Mouse (Mus musculus) embryonic fibroblast, embryonic 13.5 days (primary cell): Measurements from ENCODE around the gene Col4a3bp. TPM values are rescaled to one million over a fixed set of nuclear protein-coding genes. Genes with fewer than 3 reads are reported as not detected.
"Not testable (repeated sequence)": the region's sequence is repeated elsewhere in the genome, so short reads cannot be mapped to it uniquely, and the experiment has no call there.

Experiments
- H3K27ac ChIP-seq: 2 replicates; pipeline ENCODE4 v1.5.1; 2012; ENCODE audit warnings: low read length, control low read depth, inconsistent platforms; ENCODE audit not compliant: insufficient read depth
- H3K4me1 ChIP-seq: 2 replicates; pipeline ENCODE4 v1.6.1; 2011; ENCODE audit warnings: low read length; ENCODE audit not compliant: control insufficient read depth, insufficient read depth
- H3K4me3 ChIP-seq: 2 replicates; pipeline ENCODE4 v1.5.1; 2011; ENCODE audit warnings: mild to moderate bottlenecking, control low read depth, low read length; ENCODE audit not compliant: insufficient read depth
- CTCF ChIP-seq: IDR thresholded peaks from 2 replicates; pipeline ENCODE4 v1.5.1; 2011; ENCODE audit warnings: mild to moderate bottlenecking, control low read depth, low read length, moderate library complexity, borderline replicate concordance; ENCODE audit not compliant: insufficient read depth
- POLR2A ChIP-seq: IDR thresholded peaks from 2 replicates; pipeline ENCODE4 v1.6.1; 2011; ENCODE audit warnings: low read depth, mild to moderate bottlenecking, control low read depth, low read length, moderate library complexity
- polyA plus RNA-seq: library from polyadenylated mRNA; stranded (reverse); fragments of >200 nt; gene quantifications from 2 replicates; pipeline ENCODE4 v1.2.4, GENCODE M21; 2011; ENCODE audit warnings: low read depth; ENCODE audit not compliant: missing spikeins, insufficient read length

Col4a3bp gene
- polyA plus RNA-seq, 1 experiment, result 57.0 TPM

DNA sequence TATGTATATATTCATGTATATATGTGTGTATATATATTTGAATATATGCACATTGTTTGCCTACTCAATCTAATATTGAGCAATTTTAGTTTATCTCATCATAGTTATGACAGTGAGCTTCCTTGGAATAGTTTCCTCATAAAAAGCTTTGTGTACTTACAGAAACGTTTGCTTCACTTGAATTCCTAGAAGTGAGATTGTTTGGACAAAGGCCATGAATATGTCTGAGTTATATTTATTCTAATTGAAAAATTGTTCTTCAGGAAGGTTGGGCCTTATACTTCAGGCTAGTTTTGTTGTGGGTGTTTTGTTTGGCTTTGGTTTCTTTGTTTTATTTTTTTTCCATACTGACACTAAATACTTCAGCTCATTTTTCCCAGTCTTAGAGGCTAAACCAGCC lies 78.5 kb downstream of the Col4a3bp start:
- no peaks in the 10 kb centered on the region for H3K4me1 ChIP-seq
- H3K27ac ChIP-seq, result no peak overlapping the region
- H3K4me3 ChIP-seq, result no peak overlapping the region
- TF ChIP-seq POLR2A (no peak), CTCF (no peak)

DNA sequence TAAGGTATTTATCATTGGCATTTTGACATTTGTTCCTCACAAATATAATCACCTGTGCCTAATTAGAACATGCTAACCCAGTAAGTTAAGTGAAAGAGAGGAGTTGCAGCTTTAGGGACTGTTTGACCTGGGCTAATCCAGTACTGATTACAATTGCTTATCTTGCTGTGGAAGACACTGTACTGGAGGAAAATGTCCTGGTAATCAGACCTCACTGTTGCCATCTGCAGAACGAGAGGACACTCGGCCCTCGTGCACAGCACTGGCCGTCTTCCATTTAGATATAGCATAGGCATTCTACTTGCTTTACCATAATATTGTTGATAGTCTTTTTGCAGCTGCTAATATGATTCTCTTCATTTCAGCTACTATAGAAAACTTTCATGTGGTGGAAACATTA lies 88.0 kb downstream of the Col4a3bp start:
- no peak overlapping the region for H3K4me3 ChIP-seq
- no peak overlapping the region for H3K27ac ChIP-seq
- H3K4me1 ChIP-seq, result no peaks in the 10 kb centered on the region
- TF ChIP-seq CTCF (no peak), POLR2A (no peak)

GRCm38 (mm10) chr13:96644168-96644567 lies 101.8 kb downstream of the Col4a3bp start:
- Histone ChIP-seq H3K4me3 (no peak overlapping the region), H3K27ac (no peak overlapping the region), H3K4me1 (no peaks in the 10 kb centered on the region)
- TF ChIP-seq POLR2A, result no peak
- TF ChIP-seq CTCF, result no peak

GRCm38 (mm10) chr13:96645822-96646221 lies 103.4 kb downstream of the Col4a3bp start:
- Histone ChIP-seq H3K4me1 (no peaks in the 10 kb centered on the region), H3K4me3 (no peak overlapping the region), H3K27ac (no peak overlapping the region)
- TF ChIP-seq POLR2A, result no peak
- no peak for TF ChIP-seq CTCF

GRCm38 (mm10) chr13:96653041-96653440 lies 110.6 kb downstream of the Col4a3bp start:
- Histone ChIP-seq H3K4me1 (no peaks in the 10 kb centered on the region), H3K4me3 (no peak overlapping the region)

DNA sequence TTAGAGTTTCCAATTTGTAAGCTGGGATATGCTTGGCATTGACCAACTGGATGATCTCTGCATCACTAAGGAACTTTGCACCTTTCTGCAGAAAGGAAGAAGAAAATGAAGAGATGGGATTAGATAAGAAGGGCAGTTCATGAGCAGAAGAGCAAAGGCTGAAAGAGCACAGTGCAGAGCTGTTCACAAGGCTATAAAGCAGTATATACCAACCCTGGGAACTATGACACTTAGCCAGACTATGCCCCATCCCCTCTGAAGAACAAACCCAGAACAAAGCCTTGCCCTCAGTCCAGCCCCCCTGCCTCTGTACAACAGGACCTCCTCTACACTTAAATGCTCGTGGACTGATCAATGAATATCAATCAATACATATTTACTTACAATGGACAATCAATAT lies 114.3 kb downstream of the Col4a3bp start:
- TF ChIP-seq CTCF (no peak), POLR2A (no peak)
- H3K4me1 ChIP-seq, result no peaks in the 10 kb centered on the region
- H3K4me3 ChIP-seq, result no peak overlapping the region
- no peak overlapping the region for H3K27ac ChIP-seq

More at GRCm38 (mm10) chr13:96653041-96653440, 110.6 kb downstream of the Col4a3bp start:
- H3K27ac ChIP-seq, result no peak overlapping the region
- TF ChIP-seq CTCF (no peak), POLR2A (no peak)

- H3K27ac ChIP-seq, result no peak overlapping the region
- H3K4me1 ChIP-seq, result no peaks in the 10 kb centered on the region
- H3K4me3 ChIP-seq, result no peak overlapping the region
- TF ChIP-seq CTCF (no peak), POLR2A (no peak)
Observed at GRCm38 (mm10) chr13:96658936-96659335, 116.5 kb downstream of the Col4a3bp start.

DNA sequence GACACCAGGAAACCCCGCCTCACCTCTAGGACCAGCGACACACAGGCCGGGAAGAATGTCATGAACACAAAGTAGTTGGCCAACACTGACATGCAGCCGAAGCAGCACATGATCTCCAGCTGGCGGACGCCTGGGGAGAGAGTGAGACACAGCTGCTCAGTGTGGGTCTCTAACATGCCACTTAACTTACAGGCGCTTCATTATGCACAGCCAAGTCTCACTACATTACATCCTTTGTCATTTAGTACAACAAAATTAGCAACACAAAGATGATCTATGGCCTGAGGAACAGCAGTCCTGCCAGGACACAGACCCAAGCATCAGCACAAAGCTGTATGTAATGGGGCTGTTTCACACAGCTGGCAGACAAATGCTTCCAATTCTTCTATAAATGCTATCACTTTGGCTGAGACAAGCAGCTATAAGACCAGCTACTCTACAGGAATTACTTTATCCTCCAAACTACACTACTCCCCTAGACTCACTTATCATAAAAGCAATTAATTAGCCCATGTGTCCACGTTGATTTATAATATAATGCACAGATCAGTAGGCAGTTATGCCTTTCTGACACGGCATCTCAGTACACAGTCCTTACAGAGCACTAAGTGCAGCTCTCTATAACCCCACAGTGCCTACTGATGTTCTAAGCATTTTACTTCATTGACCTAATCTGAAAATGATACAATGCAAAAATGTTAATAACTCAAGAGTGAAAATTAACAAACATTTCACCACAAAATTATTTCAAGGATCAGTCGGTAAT lies 117.9 kb downstream of the Col4a3bp start:
- TF ChIP-seq POLR2A (no peak), CTCF (no peak)
- Histone ChIP-seq H3K4me3 (no peak overlapping the region), H3K27ac (no peak overlapping the region), H3K4me1 (no peaks in the 10 kb centered on the region)

DNA sequence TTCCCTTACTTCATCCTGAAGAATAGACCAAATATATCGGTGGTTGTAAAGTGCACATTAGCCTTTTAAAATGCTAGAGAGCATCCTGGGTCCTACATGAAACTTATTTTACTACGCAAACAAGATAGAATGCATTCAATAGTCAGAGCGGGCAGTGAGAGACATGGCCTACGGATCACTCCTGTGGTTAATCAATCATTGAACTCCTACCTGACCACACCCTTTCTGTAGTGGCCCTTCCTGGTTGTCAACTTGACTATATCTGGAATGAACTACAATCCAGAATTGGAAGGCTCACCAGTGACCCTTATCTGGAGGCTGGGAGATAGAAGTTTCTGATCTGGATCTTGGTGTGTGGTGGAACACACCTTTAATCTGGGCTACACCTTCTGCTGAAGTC lies 120.7 kb downstream of the Col4a3bp start:
- not testable (repeated sequence) for H3K27ac ChIP-seq, H3K4me3 ChIP-seq, H3K4me1 ChIP-seq

GRCm38 (mm10) chr13:96664419-96664974 lies 122.1 kb downstream of the Col4a3bp start:
- Histone ChIP-seq H3K4me1 (peaks cover 4% of the 10 kb centered on the region; the same call in 1 of the 2 replicates), H3K4me3 (no peak overlapping the region), H3K27ac (no peak overlapping the region)
- TF ChIP-seq CTCF (no peak), POLR2A (no peak)

DNA sequence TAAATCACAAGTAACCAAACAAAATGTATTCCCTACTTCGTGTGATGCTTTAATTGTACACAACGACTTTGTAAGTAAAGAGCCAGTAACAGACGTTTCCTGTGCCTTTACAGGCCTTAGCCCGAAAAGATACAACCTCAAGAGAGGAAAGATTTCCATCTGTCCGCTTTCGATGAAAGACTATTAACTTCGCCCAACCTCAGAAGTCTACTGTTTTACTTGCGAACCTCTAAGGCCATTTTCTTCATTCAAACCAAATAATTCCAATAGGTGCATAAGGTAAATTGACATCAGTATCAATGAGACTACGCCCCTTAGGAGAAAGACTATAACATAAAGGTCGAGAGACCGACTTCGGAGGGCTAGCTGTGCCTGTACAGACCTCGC lies 127.6 kb downstream of the Col4a3bp start:
- Histone ChIP-seq H3K4me3 (peak overlapping the region; percentile 95), H3K4me1 (peaks cover 8% of the 10 kb centered on the region; the same call in 1 of the 2 replicates), H3K27ac (peak overlapping the region; percentile 82)
- TF ChIP-seq POLR2A (no peak), CTCF (no peak)
